Mouse (Mus musculus): ENCODE measurements around the gene Capzb.

The Capzb gene

GRCm38 (mm10) chr4:139182511-139182910 lies 10.2 kb upstream of the Capzb start:
- DNase-seq, result no peak

GRCm38 (mm10) chr4:139185766-139186442 lies 6.8 kb upstream of the Capzb start:
- no peak for DNase-seq

- peak; percentile 37 for DNase-seq
Measured at GRCm38 (mm10) chr4:139187930-139188329, 4.8 kb upstream of the Capzb start.

GRCm38 (mm10) chr4:139191605-139192498 lies 847 bp upstream of the Capzb start:
- DNase-seq, result no peak

- peak; percentile 54 for DNase-seq
Measured at GRCm38 (mm10) chr4:139193176-139194093, 736 bp downstream of the Capzb start.

GRCm38 (mm10) chr4:139195101-139195500 lies 2.4 kb downstream of the Capzb start:
- DNase-seq, result no peak

GRCm38 (mm10) chr4:139196464-139196863 lies 3.8 kb downstream of the Capzb start:
- DNase-seq, result no peak

- DNase-seq, result no peak
Measured at GRCm38 (mm10) chr4:139196949-139197348, 4.2 kb downstream of the Capzb start.

- DNase-seq, result no peak
Measured at GRCm38 (mm10) chr4:139197453-139197852, 4.8 kb downstream of the Capzb start.

GRCm38 (mm10) chr4:139198004-139198689 lies 5.4 kb downstream of the Capzb start:
- no peak for DNase-seq

GRCm38 (mm10) chr4:139199126-139199525 lies 6.4 kb downstream of the Capzb start:
- peak; percentile 52 for DNase-seq

GRCm38 (mm10) chr4:139199703-139200340 lies 7.1 kb downstream of the Capzb start:
- DNase-seq, result no peak

- DNase-seq, result no peak
Measured at GRCm38 (mm10) chr4:139200946-139201345, 8.2 kb downstream of the Capzb start.

- no peak for DNase-seq
Measured at GRCm38 (mm10) chr4:139202556-139202955, 9.9 kb downstream of the Capzb start.

- no peak for DNase-seq
Measured at GRCm38 (mm10) chr4:139203381-139203780, 10.7 kb downstream of the Capzb start.

GRCm38 (mm10) chr4:139205842-139206241 lies 13.1 kb downstream of the Capzb start:
- DNase-seq, result peak; percentile 35

GRCm38 (mm10) chr4:139206353-139207045 lies 13.8 kb downstream of the Capzb start:
- no peak for DNase-seq

- no peak for DNase-seq
Measured at GRCm38 (mm10) chr4:139208236-139209129, 15.8 kb downstream of the Capzb start.

GRCm38 (mm10) chr4:139209130-139209840 lies 16.6 kb downstream of the Capzb start:
- DNase-seq, result no peak
